Comparison of ENCODE assay signal across 13 mouse cellular contexts in the genomic region with DNA sequence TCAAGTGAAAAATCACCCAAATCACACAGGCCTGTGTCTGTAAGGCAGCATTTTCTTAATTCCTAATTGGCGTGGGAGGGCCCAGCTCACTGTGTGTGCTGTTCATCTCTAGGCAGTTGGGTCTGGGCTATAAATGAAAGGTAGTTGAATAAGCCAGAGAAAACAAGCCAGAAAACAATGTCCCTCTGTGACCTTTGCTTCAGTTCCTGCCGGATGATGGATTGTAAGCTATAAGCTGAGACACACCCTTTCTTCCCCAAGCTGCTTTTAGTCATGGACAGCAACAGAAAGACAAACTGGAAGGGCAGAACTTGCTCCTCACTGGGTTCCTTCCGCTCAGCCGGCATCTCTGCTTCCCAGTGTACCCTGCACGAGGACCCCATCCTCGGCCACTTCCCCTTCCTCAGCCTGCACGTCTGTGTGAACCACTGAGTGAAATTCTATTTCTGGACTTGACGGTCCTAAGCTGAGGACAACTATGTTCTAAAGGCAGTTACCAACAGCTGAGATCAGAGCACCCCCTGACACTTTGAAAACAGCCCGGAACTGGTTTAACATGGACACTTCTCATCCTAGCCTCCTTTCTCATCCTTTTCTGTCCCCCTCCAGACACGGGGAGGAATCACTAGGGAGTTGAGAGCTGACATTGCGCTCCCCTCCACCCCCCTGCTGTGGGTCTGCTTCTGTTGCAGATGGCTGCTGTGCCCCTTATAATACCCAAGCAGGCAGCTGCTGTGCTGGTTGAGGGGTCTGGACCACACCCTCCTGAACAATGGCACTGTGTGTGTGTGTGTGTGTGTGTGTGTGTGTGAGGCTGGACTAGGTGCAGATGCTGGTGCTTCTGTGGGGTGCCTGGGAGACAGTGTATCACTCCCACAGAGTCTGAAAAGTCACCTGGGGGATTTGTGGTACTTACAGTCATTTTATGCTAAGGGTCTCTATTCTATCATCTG. TPM values are rescaled to one million over a fixed set of nuclear protein-coding genes. Genes with fewer than 3 reads are reported as not detected.
DNase-seq lines count a peak whose midpoint lies in the region; ATAC-seq and TF ChIP-seq lines count a peak whose summit lies in the region.
"Had no signal": no experiment of that assay in that cellular context is flagged by ENCODE, and none has a peak within 500 bp of the region (broad histone marks: within the 10 kb centered on the region; RNA-seq: fewer than 3 reads in every experiment).

No protein-coding gene starts in this region.

- no peaks in the 10 kb centered on the region for H3K36me3 ChIP-seq in liver, postnatal 0 days (replicated peaks; ENCODE audit: insufficient read depth, low read length)
- H3K36me3 ChIP-seq in liver, embryonic 11.5 days (ENCODE audit: control insufficient read depth, insufficient read depth, low read length), result no peaks in the 10 kb centered on the region
- no peaks in the 10 kb centered on the region for H3K36me3 ChIP-seq in embryonic facial prominence, embryonic 10.5 days (replicated peaks)

- H3K4me1 ChIP-seq in liver, postnatal 0 days (ENCODE audit: insufficient read depth), result no peaks in the 10 kb centered on the region
- H3K4me1 ChIP-seq in liver, embryonic 11.5 days (replicated peaks; ENCODE audit: control insufficient read depth, insufficient read depth, low read length), result no peaks in the 10 kb centered on the region
- H3K4me1 ChIP-seq in embryonic facial prominence, embryonic 10.5 days, result peaks cover 10% of the 10 kb centered on the region

- no peak overlapping the region for H3K9ac ChIP-seq in liver, postnatal 0 days (replicated peaks)
- H3K9ac ChIP-seq in liver, embryonic 11.5 days (ENCODE audit: low read depth, low read length), result no peak overlapping the region

- H3K4me2 ChIP-seq in liver, postnatal 0 days (ENCODE audit: low read depth, low read length), result no peak overlapping the region
- no peak overlapping the region for H3K4me2 ChIP-seq in liver, embryonic 11.5 days

- no peak overlapping the region for H3K4me3 ChIP-seq in liver, postnatal 0 days (ENCODE audit: low read depth, low read length)
- H3K4me3 ChIP-seq in liver, embryonic 11.5 days (ENCODE audit: low read depth, low read length), result no peak overlapping the region
- no peak overlapping the region for H3K4me3 ChIP-seq in embryonic facial prominence, embryonic 10.5 days

- ATAC-seq in liver, postnatal 0 days, result 0 out of 2 replicates have a peak, but pooled peaks have one; percentile 15
- no peak for ATAC-seq in liver, embryonic 11.5 days (replicated peaks; ENCODE audit: low FRiP score)

- no peak for TF ChIP-seq CTCF in liver, postnatal 0 days (IDR thresholded peaks at IDR 0.05; ENCODE audit: low read depth)

- no peaks in the 10 kb centered on the region for H3K9me3 ChIP-seq in liver, postnatal 0 days (ENCODE audit: low read length)
- no peaks in the 10 kb centered on the region for H3K9me3 ChIP-seq in liver, embryonic 11.5 days (ENCODE audit: control insufficient read depth, low read length)
- H3K9me3 ChIP-seq in embryonic facial prominence, embryonic 10.5 days, result no peaks in the 10 kb centered on the region

- H3K27me3 ChIP-seq in liver, postnatal 0 days (ENCODE audit: insufficient read depth, low read length), result no peaks in the 10 kb centered on the region
- H3K27me3 ChIP-seq in liver, embryonic 11.5 days (replicated peaks; ENCODE audit: control insufficient read depth, insufficient read depth, low read length), result no peaks in the 10 kb centered on the region
- H3K27me3 ChIP-seq in embryonic facial prominence, embryonic 10.5 days (replicated peaks; ENCODE audit: low read depth, poor library complexity, severe bottlenecking), result no peaks in the 10 kb centered on the region

- no peak overlapping the region for H3K27ac ChIP-seq in liver, postnatal 0 days (ENCODE audit: low read depth)
- no peak overlapping the region for H3K27ac ChIP-seq in liver, embryonic 11.5 days (ENCODE audit: low read depth, low read length)
- peak overlapping the region; percentile 69 for H3K27ac ChIP-seq in embryonic facial prominence, embryonic 10.5 days (replicated peaks)

- WGBS in liver, postnatal 0 days (ENCODE audit: insufficient replicate concordance), result 52% methylated on average over 11 of the region's 11 CpGs
- WGBS in liver, embryonic 11.5 days, result 67% methylated on average over 11 of the region's 11 CpGs
- WGBS in embryonic facial prominence, embryonic 10.5 days, result 75% methylated on average over 11 of the region's 11 CpGs

- no peak for TF ChIP-seq EP300 in liver, postnatal 0 days (IDR thresholded peaks at IDR 0.05; ENCODE audit: low read depth)

- DNase-seq in liver, postnatal 0 days, result no peak
- no peak for DNase-seq in liver, embryonic 11.5 days (ENCODE audit: low spot score)
- peak; percentile 8 for DNase-seq in Muller cell, postnatal 12 days (ENCODE audit: inconsistent ontology term)
- DNase-seq in embryonic facial prominence, embryonic 10.5 days (ENCODE audit: low spot score), result no peak
- peak; percentile 10 to 33 for DNase-seq in lung, postnatal 4 days
- DNase-seq in layer of hippocampus, adult 9-10 months (ENCODE audit: low spot score), result no peak
- DNase-seq in frontal cortex, postnatal 10 days (ENCODE audit: low spot score in 2 of 2), result no peak
- no peak for DNase-seq in gastrocnemius, adult 8-10 months (ENCODE audit: low spot score in 2 of 2)
- DNase-seq: cerebellum, adult 11 months; heart, postnatal 4 days; left cerebral cortex, postnatal 4 days; thymus, postnatal 25 days had no signal

RNA-seq across cellular contexts. Expression of a gene that starts 12.7 kb away (rescaled TPM):
- 0.18 and 0.22 TPM in 2 replicates for polyA plus RNA-seq in liver, postnatal 0 days (2015; fragmentation: Nextera tagmentation; extraction: Ambion mirVana)
- polyA plus RNA-seq in liver, embryonic 11.5 days (2014; fragmentation: Nextera tagmentation; extraction: Ambion mirVana), result 0.16 and 0.25 TPM in 2 replicates
- 0.50 and 0.79 TPM in 2 replicates for polyA plus RNA-seq in embryonic facial prominence, embryonic 10.5 days (2016; fragmentation: Nextera tagmentation; extraction: Ambion mirVana)
- under 1 TPM; 0.10 to 0.32 (median 0.22) TPM for total RNA-seq in gastrocnemius, adult 8-10 months (2022)
- total RNA-seq: MEL had no signal

Comparison
In these comparisons a context has a peak if more than half of its experiments do, and no peak if none do; other contexts are left out.
1. DNase-seq: peak in Muller cell, postnatal 12 days (single experiment) and lung, postnatal 4 days (2 of 2); none in liver, postnatal 0 days (single experiment), liver, embryonic 11.5 days (single experiment), embryonic facial prominence, embryonic 10.5 days (single experiment), layer of hippocampus, adult 9-10 months (single experiment), frontal cortex, postnatal 10 days (0 of 2) and gastrocnemius, adult 8-10 months (0 of 2).